Mouse (Mus musculus): Measurements from ENCODE around the gene Mapkapk5. TPM values are rescaled to one million over a fixed set of nuclear protein-coding genes. Genes with fewer than 3 reads are reported as not detected.
"Not testable (repeated sequence)": the region's sequence is repeated elsewhere in the genome, so short reads cannot be mapped to it uniquely, and the experiment has no call there.

Gene Mapkapk5
- polyA plus RNA-seq, 1 experiment, result 40.3 TPM

GRCm38 (mm10) chr5:121534521-121534920, 11.2 kb downstream of the Mapkapk5 start:
- no peak overlapping the region for H3K4me3 ChIP-seq (replicated peaks; ENCODE audit: control insufficient read depth, low read depth, low read length)
- no peak for TF ChIP-seq POLR2A (IDR thresholded peaks at IDR 0.05; ENCODE audit: borderline replicate concordance, control insufficient read depth, low read depth, low read length)
- H3K27ac ChIP-seq (ENCODE audit: control insufficient read depth, insufficient read depth, low read depth, low read length, poor library complexity), result no peak overlapping the region
- no peaks in the 10 kb centered on the region for H3K4me1 ChIP-seq (ENCODE audit: control insufficient read depth, insufficient read depth, low read length)
- 78% methylated on average over 5 of the region's 5 CpGs for WGBS

GRCm38 (mm10) chr5:121526961-121527360, 18.7 kb downstream of the Mapkapk5 start:
- TF ChIP-seq CTCF (IDR thresholded peaks at IDR 0.05; ENCODE audit: control insufficient read depth, insufficient read depth, low read length) (no peak), POLR2A (IDR thresholded peaks at IDR 0.05; ENCODE audit: borderline replicate concordance, control insufficient read depth, low read depth, low read length) (no peak)
- WGBS, result 90% methylated on average over 8 of the region's 8 CpGs
- H3K4me3 ChIP-seq (replicated peaks; ENCODE audit: control insufficient read depth, low read depth, low read length), result no peak overlapping the region

GRCm38 (mm10) chr5:121526526-121526925, 19.2 kb downstream of the Mapkapk5 start:
- TF ChIP-seq POLR2A (IDR thresholded peaks at IDR 0.05; ENCODE audit: borderline replicate concordance, control insufficient read depth, low read depth, low read length), result no peak
- TF ChIP-seq CTCF (IDR thresholded peaks at IDR 0.05; ENCODE audit: control insufficient read depth, insufficient read depth, low read length), result no peak
- WGBS, result 91% methylated on average over 7 of the region's 7 CpGs

More at GRCm38 (mm10) chr5:121526961-121527360, 18.7 kb downstream of the Mapkapk5 start:
- H3K4me1 ChIP-seq (ENCODE audit: control insufficient read depth, insufficient read depth, low read length), result no peaks in the 10 kb centered on the region
- no peak overlapping the region for H3K27ac ChIP-seq (ENCODE audit: control insufficient read depth, insufficient read depth, low read depth, low read length, poor library complexity)

GRCm38 (mm10) chr5:121525774-121526450, 19.8 kb downstream of the Mapkapk5 start:
- H3K4me3 ChIP-seq (replicated peaks; ENCODE audit: control insufficient read depth, low read depth, low read length), result no peak overlapping the region
- WGBS, result 94% methylated on average over 14 of the region's 14 CpGs
- TF ChIP-seq CTCF (IDR thresholded peaks at IDR 0.05; ENCODE audit: control insufficient read depth, insufficient read depth, low read length) (no peak), POLR2A (IDR thresholded peaks at IDR 0.05; ENCODE audit: borderline replicate concordance, control insufficient read depth, low read depth, low read length) (no peak)
- no peak overlapping the region for H3K27ac ChIP-seq (ENCODE audit: control insufficient read depth, insufficient read depth, low read depth, low read length, poor library complexity)
- H3K4me1 ChIP-seq (ENCODE audit: control insufficient read depth, insufficient read depth, low read length), result no peaks in the 10 kb centered on the region

More at GRCm38 (mm10) chr5:121526526-121526925, 19.2 kb downstream of the Mapkapk5 start:
- no peak overlapping the region for H3K27ac ChIP-seq (ENCODE audit: control insufficient read depth, insufficient read depth, low read depth, low read length, poor library complexity)
- H3K4me1 ChIP-seq (ENCODE audit: control insufficient read depth, insufficient read depth, low read length), result no peaks in the 10 kb centered on the region
- no peak overlapping the region for H3K4me3 ChIP-seq (replicated peaks; ENCODE audit: control insufficient read depth, low read depth, low read length)

- H3K4me3 ChIP-seq (replicated peaks; ENCODE audit: control insufficient read depth, low read depth, low read length); H3K27ac ChIP-seq (ENCODE audit: control insufficient read depth, insufficient read depth, low read depth, low read length, poor library complexity); H3K4me1 ChIP-seq (ENCODE audit: control insufficient read depth, insufficient read depth, low read length): not testable (repeated sequence)
- WGBS, result 28% methylated on average over 11 of the region's 17 CpGs
Measured at GRCm38 (mm10) chr5:121519758-121520157, 25.9 kb downstream of the Mapkapk5 start.

- H3K4me3 ChIP-seq (replicated peaks; ENCODE audit: control insufficient read depth, low read depth, low read length), result no peak overlapping the region
- no peak overlapping the region for H3K27ac ChIP-seq (ENCODE audit: control insufficient read depth, insufficient read depth, low read depth, low read length, poor library complexity)
- TF ChIP-seq CTCF (IDR thresholded peaks at IDR 0.05; ENCODE audit: control insufficient read depth, insufficient read depth, low read length), result no peak
- TF ChIP-seq POLR2A (IDR thresholded peaks at IDR 0.05; ENCODE audit: borderline replicate concordance, control insufficient read depth, low read depth, low read length), result no peak
- WGBS, result 58% methylated on average over 9 of the region's 9 CpGs
- H3K4me1 ChIP-seq (ENCODE audit: control insufficient read depth, insufficient read depth, low read length), result no peaks in the 10 kb centered on the region; the same call in 1 of the 2 replicates
Measured at GRCm38 (mm10) chr5:121518983-121519382, 26.7 kb downstream of the Mapkapk5 start.

GRCm38 (mm10) chr5:121510009-121510408, 35.7 kb downstream of the Mapkapk5 start:
- no peak overlapping the region for H3K4me3 ChIP-seq (replicated peaks; ENCODE audit: control insufficient read depth, low read depth, low read length)
- H3K27ac ChIP-seq (ENCODE audit: control insufficient read depth, insufficient read depth, low read depth, low read length, poor library complexity), result no peak overlapping the region
- H3K4me1 ChIP-seq (ENCODE audit: control insufficient read depth, insufficient read depth, low read length), result no peaks in the 10 kb centered on the region
- WGBS, result 71% methylated on average over 7 of the region's 7 CpGs
- TF ChIP-seq CTCF (IDR thresholded peaks at IDR 0.05; ENCODE audit: control insufficient read depth, insufficient read depth, low read length), result no peak
- TF ChIP-seq POLR2A (IDR thresholded peaks at IDR 0.05; ENCODE audit: borderline replicate concordance, control insufficient read depth, low read depth, low read length), result no peak

GRCm38 (mm10) chr5:121506846-121507245, 38.9 kb downstream of the Mapkapk5 start:
- Histone ChIP-seq H3K4me1 (ENCODE audit: control insufficient read depth, insufficient read depth, low read length) (no peaks in the 10 kb centered on the region; the same call in 1 of the 2 replicates), H3K27ac (ENCODE audit: control insufficient read depth, insufficient read depth, low read depth, low read length, poor library complexity) (no peak overlapping the region), H3K4me3 (replicated peaks; ENCODE audit: control insufficient read depth, low read depth, low read length) (no peak overlapping the region)
- TF ChIP-seq CTCF (IDR thresholded peaks at IDR 0.05; ENCODE audit: control insufficient read depth, insufficient read depth, low read length) (no peak), POLR2A (IDR thresholded peaks at IDR 0.05; ENCODE audit: borderline replicate concordance, control insufficient read depth, low read depth, low read length) (no peak)
- 73% methylated on average over 1 of the region's 1 CpGs for WGBS

- TF ChIP-seq POLR2A (IDR thresholded peaks at IDR 0.05; ENCODE audit: borderline replicate concordance, control insufficient read depth, low read depth, low read length), result no peak
- TF ChIP-seq CTCF (IDR thresholded peaks at IDR 0.05; ENCODE audit: control insufficient read depth, insufficient read depth, low read length), result no peak
- Histone ChIP-seq H3K27ac (ENCODE audit: control insufficient read depth, insufficient read depth, low read depth, low read length, poor library complexity) (no peak within 1 kb of the TSS), H3K4me3 (replicated peaks; ENCODE audit: control insufficient read depth, low read depth, low read length) (no peak within 1 kb of the TSS), H3K4me1 (ENCODE audit: control insufficient read depth, insufficient read depth, low read length) (peaks cover 2% of the 10 kb centered on the region)
- 64% methylated on average over 3 of the region's 3 CpGs for WGBS
Measured at GRCm38 (mm10) chr5:121503231-121503630, 42.5 kb downstream of the Mapkapk5 start, which contains the start of gene Adam1b. Adam1b (minus strand) TSS chr5:121503435.

GRCm38 (mm10) chr5:121501424-121501996, 44.2 kb downstream of the Mapkapk5 start:
- 5% methylated on average over 11 of the region's 17 CpGs for WGBS
- not testable (repeated sequence) for H3K4me1 ChIP-seq (ENCODE audit: control insufficient read depth, insufficient read depth, low read length); H3K27ac ChIP-seq (ENCODE audit: control insufficient read depth, insufficient read depth, low read depth, low read length, poor library complexity)
- H3K4me3 ChIP-seq (replicated peaks; ENCODE audit: control insufficient read depth, low read depth, low read length), result peak overlapping the region; percentile 67
